Mouse (Mus musculus) heart, postnatal 0 days (tissue): Measurements from ENCODE around the gene Sesn1.

Source experiments
- CTCF ChIP-seq: IDR thresholded peaks from 2 replicates; pipeline ENCODE4 v1.5.1; 2016; ENCODE audit warnings: antibody characterized with exemption, control low read depth, low read depth
- EP300 ChIP-seq: IDR thresholded peaks from 2 replicates; pipeline ENCODE4 v1.6.1; 2016; ENCODE audit warnings: antibody characterized with exemption, low read depth

- no peak for TF ChIP-seq CTCF
- TF ChIP-seq EP300 = no peak
These were observed 97.7 kb downstream of the Sesn1 start for GRCm38 (mm10) chr10:41907473-41907872.
